Mouse (Mus musculus) hindbrain, embryonic 16.5 days (tissue): ENCODE data around the gene Pth2. TPM values are rescaled to one million over a fixed set of nuclear protein-coding genes. Genes with fewer than 3 reads are reported as not detected.
A peak's percentile ranks its signal among the peaks of the same experiment; 100 is the strongest.

Experiments used
- ATAC-seq: fragments of 200-750 bp; cut with Nextera tagmentation; 2 replicates; pipeline ENCODE4 v1.8.0; 2017; ENCODE audit warnings: moderate TSS enrichment, moderate library complexity
- H3K27ac ChIP-seq: fragments of 300-500 bp; sonication (generic); 2 replicates; pipeline ENCODE4 v1.5.1; 2014; ENCODE audit warnings: low read depth, mild to moderate bottlenecking, control low read depth, low read length, moderate library complexity
- H3K27me3 ChIP-seq: fragments of 300-500 bp; sonication (generic); replicated peaks from 2 replicates; pipeline ENCODE4 v1.6.1; 2014; ENCODE audit warnings: low read length; ENCODE audit not compliant: control insufficient read depth, insufficient read depth
- H3K36me3 ChIP-seq: fragments of 300-500 bp; sonication (generic); 2 replicates; pipeline ENCODE4 v1.6.1; 2014; ENCODE audit warnings: mild to moderate bottlenecking, low read length, moderate library complexity, mixed read lengths; ENCODE audit not compliant: control insufficient read depth, insufficient read depth
- H3K4me1 ChIP-seq: fragments of 300-500 bp; sonication (generic); 2 replicates; pipeline ENCODE4 v1.6.1; 2014; ENCODE audit warnings: low read depth, low read length; ENCODE audit not compliant: control insufficient read depth, insufficient read depth
- H3K4me2 ChIP-seq: fragments of 300-500 bp; sonication (generic); 2 replicates; pipeline ENCODE4 v1.6.1; 2014; ENCODE audit warnings: mild to moderate bottlenecking, low read length, control low read depth, moderate library complexity
- H3K4me3 ChIP-seq: fragments of 300-500 bp; sonication (generic); 2 replicates; pipeline ENCODE4 v1.5.1; 2014; ENCODE audit warnings: mild to moderate bottlenecking, low read length, control low read depth, moderate library complexity
- H3K9ac ChIP-seq: fragments of 300-500 bp; sonication (generic); 2 replicates; pipeline ENCODE4 v1.6.1; 2014; ENCODE audit warnings: low read depth, mild to moderate bottlenecking, control low read depth, low read length, moderate library complexity
- H3K9me3 ChIP-seq: fragments of 300-500 bp; sonication (generic); 2 replicates; pipeline ENCODE4 v1.6.1; 2014; ENCODE audit warnings: mild to moderate bottlenecking, low read length, moderate library complexity; ENCODE audit not compliant: control insufficient read depth
- WGBS: fragments of 180-500 bp; shearing (Covaris S2); extraction: QIAGEN DNeasy Blood & Tissue Kit; methylation state at CpG from one replicate; pipeline ENCODE4 v1.1.7; 2014; 5-methylcytosine and 5-hydroxymethylcytosine counted together
- polyA plus RNA-seq: library from polyadenylated mRNA; unstranded; fragments of >200 nt; fragmentation: Nextera tagmentation; extraction: Ambion mirVana; gene quantifications from 2 replicates; pipeline ENCODE4 v1.2.1, GENCODE M21; 2015

The Pth2 gene
- polyA plus RNA-seq: 0.75 and 1.4 TPM in 2 replicates

DNA sequence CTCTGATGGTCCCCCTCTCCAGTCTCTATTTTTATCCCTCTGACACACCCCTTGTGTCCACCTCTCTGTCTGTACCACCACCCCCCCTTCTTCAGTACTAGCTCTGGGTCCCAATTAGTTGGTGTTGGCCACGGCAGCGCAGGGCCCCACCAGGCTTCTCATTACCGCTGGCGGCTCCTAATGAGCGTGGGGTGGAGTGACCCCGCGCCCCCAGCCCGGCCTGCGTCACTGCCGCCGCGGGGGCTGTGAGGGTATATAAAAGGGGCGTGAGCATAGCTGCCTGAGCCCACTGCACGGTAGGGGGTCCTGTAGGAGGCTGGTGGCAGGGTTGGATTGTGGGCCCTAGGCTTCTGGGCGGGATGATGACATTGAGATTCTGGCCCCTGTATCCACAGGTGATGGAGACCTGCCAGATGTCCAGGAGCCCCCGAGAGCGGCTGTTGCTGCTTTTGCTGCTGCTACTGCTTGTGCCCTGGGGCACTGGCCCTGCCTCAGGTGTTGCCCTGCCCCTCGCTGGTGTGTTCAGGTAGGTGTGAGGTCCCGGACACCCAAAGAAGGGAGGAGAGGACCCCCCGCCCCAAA, at the start of gene Pth2:
Gene Pth2, plus strand, starts transcription at position 100 of the 582 bp plus-strand sequence.
- ATAC-seq: no peak
- Histone ChIP-seq H3K9me3 (no peaks in the 10 kb centered on the region), H3K4me3 (peak within 1 kb of the TSS; percentile 42), H3K9ac (peak within 1 kb of the TSS; percentile 47), H3K4me1 (peaks cover 19% of the 10 kb centered on the region), H3K36me3 (no peaks in the 10 kb centered on the region), H3K27ac (no peak within 1 kb of the TSS), H3K4me2 (peak within 1 kb of the TSS; percentile 77), H3K27me3 (peaks cover 84% of the 10 kb centered on the region)
- 18% methylated on average over 19 of the region's 20 CpGs for WGBS

DNA sequence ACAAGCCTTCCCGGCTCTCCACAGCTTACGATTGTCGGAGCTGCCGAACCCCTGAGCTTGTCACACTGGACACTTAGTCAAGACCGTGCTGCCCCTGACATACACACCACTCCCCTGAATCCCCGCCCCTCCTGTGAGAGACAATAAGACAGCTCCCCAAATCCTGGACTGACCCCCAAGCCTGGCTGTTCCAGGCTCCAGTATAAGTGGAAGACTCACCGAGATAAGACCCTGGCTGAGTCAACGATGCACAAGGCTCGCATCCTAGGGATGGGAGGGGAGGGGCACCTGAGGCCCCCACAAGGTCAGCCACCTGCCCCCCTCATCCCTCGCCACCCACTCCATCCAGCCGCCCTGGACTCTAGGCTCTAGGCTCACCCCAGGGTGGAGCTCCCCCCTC, 48.9 kb upstream of the Pth2 start:
- no peak overlapping the region for H3K27ac ChIP-seq
- WGBS: 78% methylated on average over 11 of the region's 11 CpGs

GRCm38 (mm10) chr7:45133446-45134159, 47.2 kb upstream of the Pth2 start:
- no peaks in the 10 kb centered on the region for H3K27me3 ChIP-seq
- no peaks in the 10 kb centered on the region for H3K36me3 ChIP-seq
- WGBS: 80% methylated on average over 8 of the region's 8 CpGs
- H3K27ac ChIP-seq: no peak overlapping the region
- peaks cover 7% of the 10 kb centered on the region for H3K4me1 ChIP-seq
- no peaks in the 10 kb centered on the region for H3K9me3 ChIP-seq
- no peak for ATAC-seq
- no peak overlapping the region for H3K4me3 ChIP-seq
- no peak overlapping the region for H3K4me2 ChIP-seq
- no peak overlapping the region for H3K9ac ChIP-seq

More for the DNA sequence above, 48.9 kb upstream of the Pth2 start:
- H3K9ac ChIP-seq: no peak overlapping the region
- no peaks in the 10 kb centered on the region; the same call in 1 of the 2 replicates for H3K36me3 ChIP-seq
- H3K9me3 ChIP-seq: no peaks in the 10 kb centered on the region
- no peak overlapping the region for H3K4me2 ChIP-seq
- H3K4me1 ChIP-seq: peaks cover 17% of the 10 kb centered on the region
- no peaks in the 10 kb centered on the region for H3K27me3 ChIP-seq
- ATAC-seq: no peak
- no peak overlapping the region for H3K4me3 ChIP-seq

DNA sequence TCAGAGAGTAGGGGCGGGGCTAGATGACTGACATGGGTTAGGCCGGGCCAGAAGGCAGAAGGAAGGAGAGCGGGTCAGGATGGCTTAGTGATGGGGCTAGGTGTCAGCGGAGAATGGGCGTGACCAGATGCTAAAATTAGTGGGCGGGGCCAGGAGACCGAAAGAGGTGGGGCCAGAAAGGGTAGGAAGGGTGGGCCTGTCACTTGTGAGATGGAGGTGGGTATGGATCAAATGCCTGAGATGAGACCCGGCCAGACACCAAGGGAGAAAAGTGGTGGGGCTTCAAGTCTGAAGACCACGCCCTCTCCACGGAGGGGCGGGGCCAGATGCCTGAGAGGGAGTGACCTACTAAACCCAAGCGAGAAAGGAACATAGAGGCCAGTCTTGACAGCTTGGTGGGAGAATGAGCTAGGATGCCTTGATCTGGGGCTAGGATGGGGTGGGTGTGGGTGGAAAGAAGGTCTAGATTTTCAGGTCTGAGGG, 46.2 kb upstream of the Pth2 start:
- H3K27me3 ChIP-seq: no peaks in the 10 kb centered on the region
- WGBS: 14% methylated on average over 12 of the region's 12 CpGs
- peaks cover 5% of the 10 kb centered on the region for H3K4me1 ChIP-seq
- no peaks in the 10 kb centered on the region for H3K9me3 ChIP-seq
- no peak overlapping the region for H3K4me3 ChIP-seq
- no peaks in the 10 kb centered on the region for H3K36me3 ChIP-seq
- no peak overlapping the region for H3K9ac ChIP-seq
- no peak overlapping the region for H3K4me2 ChIP-seq
- H3K27ac ChIP-seq: no peak overlapping the region
- no peak for ATAC-seq

DNA sequence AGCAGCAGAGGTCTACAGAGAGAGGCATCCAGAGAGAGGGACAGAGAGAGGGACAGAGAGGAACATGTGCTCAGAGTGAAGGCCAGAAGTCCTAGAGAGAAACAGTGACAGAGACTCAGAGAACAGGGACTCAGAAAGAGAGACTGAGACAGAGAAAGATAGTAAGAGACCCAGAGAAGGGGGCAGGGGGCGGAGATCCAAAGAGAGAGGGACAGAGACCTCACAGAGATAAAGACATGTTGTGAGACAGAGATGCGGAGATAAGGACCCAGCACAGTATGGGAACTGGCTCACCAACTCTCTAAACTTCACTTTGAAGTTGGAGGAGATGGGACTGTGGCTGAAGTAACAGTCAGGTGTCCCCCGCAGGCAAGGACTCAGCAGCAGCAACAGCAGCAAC, 45.4 kb upstream of the Pth2 start:
- Histone ChIP-seq H3K4me1 (no peaks in the 10 kb centered on the region), H3K4me3 (no peak overlapping the region; the same call in 1 of the 2 replicates), H3K9me3 (no peaks in the 10 kb centered on the region), H3K4me2 (no peak overlapping the region; the same call in none of the 2 replicates), H3K27ac (no peak overlapping the region), H3K36me3 (no peaks in the 10 kb centered on the region), H3K27me3 (no peaks in the 10 kb centered on the region), H3K9ac (no peak overlapping the region)
- ATAC-seq: no peak
- 73% methylated on average over 3 of the region's 3 CpGs for WGBS

- peak; percentile 78 for ATAC-seq
These were observed 44.7 kb upstream of the Pth2 start, which contains the start of the genes Gm45713 and Flt3l for GRCm38 (mm10) chr7:45135993-45136567. TSS of gene Gm45713 (minus strand) at chr7:45136231. TSS of gene Flt3l (minus strand) at chr7:45136432.

GRCm38 (mm10) chr7:45137171-45138006, 43.4 kb upstream of the Pth2 start:
- no peak overlapping the region for H3K4me2 ChIP-seq
- 86% methylated on average over 12 of the region's 12 CpGs for WGBS
- no peak overlapping the region for H3K9ac ChIP-seq
- H3K4me1 ChIP-seq: no peaks in the 10 kb centered on the region
- H3K27me3 ChIP-seq: no peaks in the 10 kb centered on the region
- no peak overlapping the region for H3K27ac ChIP-seq
- no peaks in the 10 kb centered on the region for H3K36me3 ChIP-seq
- no peak overlapping the region for H3K4me3 ChIP-seq
- ATAC-seq: no peak
- H3K9me3 ChIP-seq: no peaks in the 10 kb centered on the region

More at GRCm38 (mm10) chr7:45135993-45136567, 44.7 kb upstream of the Pth2 start, which contains the start of the genes Gm45713 and Flt3l:
- no peaks in the 10 kb centered on the region for H3K27me3 ChIP-seq
- H3K9me3 ChIP-seq: no peaks in the 10 kb centered on the region
- H3K36me3 ChIP-seq: no peaks in the 10 kb centered on the region
- H3K4me1 ChIP-seq: no peaks in the 10 kb centered on the region
- H3K27ac ChIP-seq: no peak within 1 kb of the TSS
- 3% methylated on average over 28 of the region's 29 CpGs for WGBS
- H3K9ac ChIP-seq: peak within 1 kb of the TSS; percentile 65
- H3K4me2 ChIP-seq: peak within 1 kb of the TSS; percentile 63
- peak within 1 kb of the TSS; percentile 37 for H3K4me3 ChIP-seq

- 95% methylated on average over 1 of the region's 1 CpGs for WGBS
These were observed 42.4 kb upstream of the Pth2 start for GRCm38 (mm10) chr7:45138403-45138802.

More at GRCm38 (mm10) chr7:45138403-45138802, 42.4 kb upstream of the Pth2 start:
- Histone ChIP-seq H3K9ac (no peak overlapping the region), H3K4me1 (no peaks in the 10 kb centered on the region), H3K36me3 (no peaks in the 10 kb centered on the region), H3K27me3 (no peaks in the 10 kb centered on the region), H3K4me3 (no peak overlapping the region), H3K9me3 (no peaks in the 10 kb centered on the region), H3K4me2 (no peak overlapping the region), H3K27ac (no peak overlapping the region)
- no peak for ATAC-seq
